Mouse (Mus musculus) ZHBTc4 (cell line): ENCODE results near the gene Rbks.

Experiments used
- DNase-seq: peaks from one replicate; pipeline ENCODE4 v3.0.0-alpha.2; 2011; ENCODE audit warnings: low read depth, low spot score

Rbks gene

GRCm38 (mm10) chr5:31696971-31697643 lies at the start of gene Rbks:
TSS of gene Rbks (minus strand) at chr5:31697627.
- peak; percentile 33 for DNase-seq

GRCm38 (mm10) chr5:31742521-31743031 lies 45.1 kb upstream of the Rbks start:
- no peak for DNase-seq

- no peak for DNase-seq
Measured at GRCm38 (mm10) chr5:31741931-31742330, 44.5 kb upstream of the Rbks start.

- no peak for DNase-seq
Measured at GRCm38 (mm10) chr5:31732644-31733338, 35.4 kb upstream of the Rbks start.

GRCm38 (mm10) chr5:31727456-31727855 lies 30.0 kb upstream of the Rbks start:
- no peak for DNase-seq

GRCm38 (mm10) chr5:31725885-31726284 lies 28.5 kb upstream of the Rbks start:
- DNase-seq, result no peak

- peak; percentile 8 for DNase-seq
Measured at GRCm38 (mm10) chr5:31724519-31724918, 27.1 kb upstream of the Rbks start.

- DNase-seq, result no peak
Measured at GRCm38 (mm10) chr5:31715486-31716150, 18.2 kb upstream of the Rbks start.

GRCm38 (mm10) chr5:31713841-31714264 lies 16.4 kb upstream of the Rbks start:
- DNase-seq, result no peak

GRCm38 (mm10) chr5:31713280-31713711 lies 15.9 kb upstream of the Rbks start:
- no peak for DNase-seq

GRCm38 (mm10) chr5:31709389-31709788 lies 12.0 kb upstream of the Rbks start:
- peak; percentile 51 for DNase-seq

- DNase-seq, result no peak
Measured at GRCm38 (mm10) chr5:31706826-31707225, 9.4 kb upstream of the Rbks start.

GRCm38 (mm10) chr5:31704971-31705370 lies 7.5 kb upstream of the Rbks start:
- DNase-seq, result no peak

- no peak for DNase-seq
Measured at GRCm38 (mm10) chr5:31699397-31699796, 2.0 kb upstream of the Rbks start.

GRCm38 (mm10) chr5:31698931-31699330 lies 1.5 kb upstream of the Rbks start:
- no peak for DNase-seq

GRCm38 (mm10) chr5:31698297-31698726 lies 885 bp upstream of the Rbks start:
- no peak for DNase-seq

GRCm38 (mm10) chr5:31697644-31698296 lies 343 bp upstream of the Rbks start, which contains the start of gene Babam2:
TSS of gene Babam2 (plus strand) at chr5:31697684.
- peak; percentile 96 for DNase-seq

- DNase-seq, result no peak
Measured at GRCm38 (mm10) chr5:31693191-31693590, 4.2 kb downstream of the Rbks start.

- no peak for DNase-seq
Measured at GRCm38 (mm10) chr5:31687972-31688371, 9.5 kb downstream of the Rbks start.

GRCm38 (mm10) chr5:31686040-31686439 lies 11.4 kb downstream of the Rbks start:
- DNase-seq, result no peak

GRCm38 (mm10) chr5:31682305-31682704 lies 15.1 kb downstream of the Rbks start:
- no peak for DNase-seq

- DNase-seq, result no peak
Measured at GRCm38 (mm10) chr5:31680183-31680582, 17.2 kb downstream of the Rbks start.
